Mouse (Mus musculus) myocyte (in vitro differentiated cells): Measurements from ENCODE around the gene Fam178b.

Experiments used
- E2F4 ChIP-seq: IDR thresholded peaks from one replicate; pipeline ENCODE4 v1.6.1; 2011; ENCODE audit warnings: mild to moderate bottlenecking, control low read depth, moderate library complexity; ENCODE audit not compliant: insufficient read depth
- MAX ChIP-seq: IDR thresholded peaks from one replicate; pipeline ENCODE4 v1.6.1; 2011; ENCODE audit warnings: low read depth, mild to moderate bottlenecking, control low read depth
- MYOD1 ChIP-seq, 3 experiments: IDR thresholded peaks; one replicate each; pipeline ENCODE4 v1.6.1; 2011; ENCODE audit warnings: control low read depth in 2 of 3, low read depth in 2 of 3, mild to moderate bottlenecking in 2 of 3, moderate library complexity in 1 of 3; ENCODE audit not compliant: insufficient read length in 2 of 3, control insufficient read depth in 1 of 3
- MYOG ChIP-seq, 3 experiments: IDR thresholded peaks; one replicate each; pipeline ENCODE4 v1.6.1; 2011; ENCODE audit warnings: control low read depth in 2 of 3, low read depth in 2 of 3, mild to moderate bottlenecking in 2 of 3; ENCODE audit not compliant: insufficient read length in 2 of 3, control insufficient read depth in 1 of 3, insufficient read depth in 1 of 3
- POLR2A ChIP-seq: IDR thresholded peaks from one replicate; pipeline ENCODE4 v1.6.1; 2011; ENCODE audit warnings: low read depth, mild to moderate bottlenecking, control low read depth, moderate library complexity; ENCODE audit not compliant: insufficient read length
- POLR2AphosphoS2 ChIP-seq: IDR thresholded peaks from one replicate; pipeline ENCODE4 v1.6.1; 2011; ENCODE audit warnings: low read depth, control low read depth; ENCODE audit not compliant: insufficient read length
- REST ChIP-seq: IDR thresholded peaks from one replicate; pipeline ENCODE4 v1.6.1; 2011; ENCODE audit warnings: mild to moderate bottlenecking, control low read depth, moderate library complexity; ENCODE audit not compliant: insufficient read depth, insufficient read length
- TCF12 ChIP-seq: IDR thresholded peaks from one replicate; pipeline ENCODE4 v1.6.1; 2011; ENCODE audit warnings: mild to moderate bottlenecking, control low read depth; ENCODE audit not compliant: poor library complexity, insufficient read depth, severe bottlenecking
- TCF3 ChIP-seq: IDR thresholded peaks from one replicate; pipeline ENCODE4 v1.6.1; 2011; ENCODE audit warnings: low read depth, control low read depth; ENCODE audit not compliant: insufficient read length
- USF1 ChIP-seq: IDR thresholded peaks from one replicate; pipeline ENCODE4 v1.6.1; 2011; ENCODE audit warnings: low read depth, mild to moderate bottlenecking, control low read depth, moderate library complexity

GRCm38 (mm10) chr1:36587860-36588259, 95.1 kb downstream of the Fam178b start:
- TF ChIP-seq POLR2A: no peak
- TF ChIP-seq MAX: no peak
- TF ChIP-seq REST: no peak
- no peak for TF ChIP-seq TCF3
- no peak for TF ChIP-seq USF1
- no peak for TF ChIP-seq E2F4
- no peak for TF ChIP-seq MYOD1 (IDR thresholded peaks at IDR 0.05; ENCODE audit: control insufficient read depth in 1 of 3, insufficient read length in 2 of 3, low read depth in 2 of 3)
- no peak for TF ChIP-seq TCF12
- no peak for TF ChIP-seq POLR2AphosphoS2
- no peak for TF ChIP-seq MYOG (IDR thresholded peaks at IDR 0.05; ENCODE audit: control insufficient read depth in 1 of 3, insufficient read depth in 1 of 3, insufficient read length in 2 of 3, low read depth in 2 of 3)
